Mouse (Mus musculus): ENCODE measurements around the gene Dennd1a.

- TF ChIP-seq CTCF (IDR thresholded peaks at IDR 0.05; ENCODE audit: control insufficient read depth, insufficient read depth, insufficient read length): peak; percentile 37
- no peak for TF ChIP-seq MAX (IDR thresholded peaks at IDR 0.05)
- no peak for TF ChIP-seq MYOD1 (IDR thresholded peaks at IDR 0.05; ENCODE audit: control insufficient read depth, insufficient read length, low read depth)
- no peak for TF ChIP-seq USF1 (IDR thresholded peaks at IDR 0.05; ENCODE audit: low read depth)
- no peak for TF ChIP-seq MYOG (IDR thresholded peaks at IDR 0.05; ENCODE audit: control insufficient read depth, extremely low read depth, insufficient read length)
These were observed 515.4 kb downstream of the Dennd1a start for GRCm38 (mm10) chr2:37771618-37772285.

All from C2C12 (cell line).